Mouse (Mus musculus) liver, adult 2 months (tissue): ENCODE data around the gene Armc12. TPM values are rescaled to one million over a fixed set of nuclear protein-coding genes. Genes with fewer than 3 reads are reported as not detected.

ENCODE experiments used
- DNase-seq: peaks from one replicate; pipeline ENCODE4 v3.0.0-alpha.2; 2011; ENCODE audit warnings: low read depth, low spot score; ENCODE audit errors: extremely low read depth
- H3K27ac ChIP-seq: fragments of 200-500 bp; replicated peaks from 2 replicates; pipeline ENCODE4 v1.5.1; 2012; ENCODE audit warnings: low read depth, mild to moderate bottlenecking, control low read depth, inconsistent platforms, low read length; ENCODE audit not compliant: insufficient read depth
- H3K27me3 ChIP-seq: fragments of 200-500 bp; 2 replicates; pipeline ENCODE4 v1.6.1; 2012; ENCODE audit warnings: mild to moderate bottlenecking, moderate library complexity, low read length, inconsistent platforms; ENCODE audit not compliant: control insufficient read depth, insufficient read depth
- H3K36me3 ChIP-seq: fragments of 200-500 bp; 2 replicates; pipeline ENCODE4 v1.6.1; 2012; ENCODE audit warnings: low read length, inconsistent platforms; ENCODE audit not compliant: control insufficient read depth, insufficient read depth
- H3K4me1 ChIP-seq: fragments of 200-500 bp; 2 replicates; pipeline ENCODE4 v1.6.1; 2011; ENCODE audit warnings: low read length; ENCODE audit not compliant: control insufficient read depth, insufficient read depth
- H3K4me3 ChIP-seq: fragments of 200-500 bp; 2 replicates; pipeline ENCODE4 v1.5.1; 2011; ENCODE audit warnings: low read depth, mild to moderate bottlenecking, control low read depth, low read length, moderate library complexity; ENCODE audit not compliant: insufficient read depth
- H3K79me2 ChIP-seq: fragments of 200-500 bp; 2 replicates; pipeline ENCODE4 v1.6.1; 2012; ENCODE audit warnings: inconsistent platforms, mild to moderate bottlenecking, low read length, moderate library complexity; ENCODE audit not compliant: control insufficient read depth, insufficient read depth
- H3K9ac ChIP-seq: fragments of 200-500 bp; 2 replicates; pipeline ENCODE4 v1.6.1; 2012; ENCODE audit warnings: low read depth, mild to moderate bottlenecking, control low read depth, inconsistent platforms, low read length
- CTCF ChIP-seq: fragments of 200-500 bp; IDR thresholded peaks from 2 replicates; pipeline ENCODE4 v1.5.1; 2011; ENCODE audit warnings: low read depth, low read length, control low read depth
- POLR2A ChIP-seq: fragments of 200-500 bp; IDR thresholded peaks from 2 replicates; pipeline ENCODE4 v1.6.1; 2011; ENCODE audit warnings: low read length, control low read depth; ENCODE audit not compliant: insufficient read depth; ENCODE audit errors: extremely low read depth
- WGBS: fragments of 180-500 bp; shearing (Covaris S2); methylation state at CpG from one replicate; pipeline ENCODE4 v1.1.7; 2018; 5-methylcytosine and 5-hydroxymethylcytosine counted together
- polyA plus RNA-seq: library from polyadenylated mRNA; depleted of rRNA; stranded (reverse); fragments of >200 nt; gene quantifications from 2 replicates; pipeline ENCODE4 v1.2.3, GENCODE M21; 2012
- total RNA-seq: library from RNA; depleted of rRNA; stranded (reverse); fragments of >200 nt; gene quantifications from 2 replicates; pipeline ENCODE4 v1.2.3, GENCODE M21; 2014

Gene Armc12
- total and polyA plus RNA-seq, 2 experiments = not detected

DNA sequence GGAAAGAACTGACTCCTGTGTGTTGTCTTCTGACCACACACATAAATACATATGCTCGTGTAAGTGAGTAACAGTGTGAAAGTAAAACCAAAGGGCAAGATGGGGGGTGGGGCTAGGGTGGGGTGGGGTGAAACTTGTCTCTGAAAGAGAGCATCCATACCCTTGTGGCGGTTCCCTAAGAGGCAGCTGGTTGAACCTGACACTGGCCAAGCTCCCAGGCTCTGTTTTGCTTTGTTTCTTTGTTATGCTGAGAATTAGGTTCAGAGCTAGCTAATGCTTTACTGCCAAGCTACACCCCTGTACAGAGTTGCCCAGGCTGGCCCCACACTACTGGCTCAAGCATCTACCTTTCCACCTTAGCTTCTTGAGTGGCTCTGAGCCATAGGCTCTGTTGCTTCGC, 30.1 kb upstream of the Armc12 start:
- WGBS = 96% methylated on average over 3 of the region's 3 CpGs
- Histone ChIP-seq H3K79me2 (no peaks in the 10 kb centered on the region), H3K9ac (no peak overlapping the region), H3K4me3 (no peak overlapping the region), H3K27me3 (no peaks in the 10 kb centered on the region), H3K4me1 (peaks cover 5% of the 10 kb centered on the region; the same call in 1 of the 2 replicates), H3K27ac (no peak overlapping the region), H3K36me3 (no peaks in the 10 kb centered on the region)
- no peak for DNase-seq
- TF ChIP-seq POLR2A (no peak), CTCF (no peak)

DNA sequence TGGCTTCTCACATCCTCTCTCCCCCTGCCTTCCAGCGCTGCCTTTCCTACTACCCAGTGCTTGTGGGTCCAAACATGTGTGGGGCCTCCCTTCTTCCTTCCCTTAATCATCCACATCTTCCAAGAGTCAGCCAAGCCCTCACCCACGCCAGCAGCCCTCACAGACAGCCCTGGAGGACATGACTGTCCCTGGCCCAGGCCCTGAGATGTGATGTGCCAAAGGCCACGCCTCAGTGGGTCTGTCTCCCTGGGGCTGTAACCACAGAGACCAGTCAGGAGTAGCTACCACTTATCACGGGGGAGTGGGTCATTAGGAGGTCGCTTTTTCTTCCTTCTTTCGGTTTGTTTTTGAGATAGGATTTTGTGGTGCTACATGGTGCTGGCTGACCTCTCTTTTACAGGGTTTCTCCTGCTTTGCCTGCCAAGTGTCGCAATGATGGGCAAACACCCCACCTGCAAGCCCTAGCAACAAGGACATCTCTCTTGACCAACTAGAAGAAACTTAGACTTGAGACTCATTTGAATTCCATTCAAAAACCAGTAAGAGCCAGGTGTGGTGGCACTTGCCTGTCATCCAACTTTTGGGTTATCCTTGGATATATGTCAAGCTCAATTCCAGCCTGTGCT, 28.3 kb upstream of the Armc12 start:
- no peak for TF ChIP-seq CTCF
- no peak for TF ChIP-seq POLR2A
- Histone ChIP-seq H3K27me3 (no peaks in the 10 kb centered on the region), H3K27ac (peak overlapping the region; percentile 70), H3K9ac (peak overlapping the region; percentile 7; the same call in 1 of the 2 replicates), H3K36me3 (no peaks in the 10 kb centered on the region), H3K4me3 (no peak overlapping the region), H3K79me2 (no peaks in the 10 kb centered on the region), H3K4me1 (peaks cover 4% of the 10 kb centered on the region; the same call in 1 of the 2 replicates)
- WGBS = 28% methylated on average over 7 of the region's 7 CpGs
- peak; percentile 91 for DNase-seq

DNA sequence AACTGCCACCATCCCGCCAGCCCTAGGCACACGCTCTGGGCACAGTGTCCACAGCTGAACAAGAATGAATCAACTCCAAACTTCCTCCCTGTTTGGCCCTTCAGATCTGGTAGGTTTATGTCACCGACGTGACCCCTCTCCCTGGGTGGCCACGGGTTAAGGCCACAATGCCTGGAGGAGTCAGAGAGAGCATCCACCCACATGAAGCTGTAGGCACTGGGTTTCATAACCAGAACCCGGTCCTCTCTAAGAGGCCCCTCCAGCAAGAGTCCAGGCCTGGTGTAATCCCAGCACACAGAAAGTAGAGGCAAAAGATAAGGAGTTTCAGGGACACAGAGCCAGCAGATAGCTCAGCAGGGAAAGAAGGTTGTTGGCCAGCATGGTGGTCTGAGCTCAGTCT, 26.4 kb upstream of the Armc12 start:
- no peaks in the 10 kb centered on the region for H3K27me3 ChIP-seq
- no peak for DNase-seq
- H3K4me3 ChIP-seq = no peak overlapping the region
- no peak for TF ChIP-seq POLR2A
- no peak for TF ChIP-seq CTCF
- WGBS = 81% methylated on average over 6 of the region's 6 CpGs
- H3K27ac ChIP-seq = no peak overlapping the region
- H3K36me3 ChIP-seq = no peaks in the 10 kb centered on the region
- H3K9ac ChIP-seq = no peak overlapping the region
- peaks cover 6% of the 10 kb centered on the region for H3K4me1 ChIP-seq
- H3K79me2 ChIP-seq = no peaks in the 10 kb centered on the region

DNA sequence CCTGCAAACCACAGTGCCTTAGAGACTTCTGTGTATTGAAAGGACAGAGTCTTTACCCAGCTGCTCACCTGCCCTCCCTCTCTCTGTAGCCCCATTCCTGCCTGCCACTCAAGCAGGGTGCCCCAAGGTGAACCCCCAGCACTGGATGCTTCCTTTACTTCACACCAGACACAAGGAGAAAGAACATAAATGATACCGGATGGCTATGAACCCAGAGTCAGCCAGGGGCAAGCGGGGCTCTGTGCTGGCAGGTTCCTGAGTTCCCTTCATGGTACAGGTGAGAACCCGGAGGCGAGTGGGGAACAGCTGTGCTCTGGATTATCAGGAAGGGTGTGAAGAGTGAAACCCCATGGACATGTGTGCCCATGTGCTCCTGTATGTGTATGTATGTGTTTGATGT, 25.0 kb upstream of the Armc12 start:
- Histone ChIP-seq H3K36me3 (no peaks in the 10 kb centered on the region), H3K4me3 (no peak overlapping the region), H3K27ac (no peak overlapping the region), H3K27me3 (no peaks in the 10 kb centered on the region), H3K79me2 (no peaks in the 10 kb centered on the region), H3K9ac (no peak overlapping the region), H3K4me1 (peaks cover 6% of the 10 kb centered on the region)
- WGBS = 89% methylated on average over 4 of the region's 4 CpGs
- TF ChIP-seq CTCF (no peak), POLR2A (no peak)
- no peak for DNase-seq

DNA sequence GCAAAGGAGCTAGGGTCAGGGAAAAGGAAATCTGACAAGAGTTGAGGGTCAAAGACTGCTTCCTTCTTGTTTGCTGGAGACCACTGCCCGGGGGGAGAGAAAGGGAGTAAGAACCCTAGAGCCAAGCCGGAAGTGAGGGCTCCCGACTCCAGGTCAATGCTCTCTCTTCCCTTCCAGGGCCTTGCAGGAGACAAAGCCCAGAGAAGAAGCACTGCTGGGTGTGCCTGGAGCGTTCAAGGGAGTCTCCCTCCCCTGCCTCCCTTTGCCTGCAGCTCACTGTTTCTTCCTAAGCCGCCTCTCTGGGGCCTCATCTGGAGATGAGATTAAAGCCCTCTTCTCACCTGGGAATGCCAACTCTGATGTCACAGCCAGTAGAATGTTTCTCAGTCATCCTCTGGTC, 23.7 kb upstream of the Armc12 start:
- Histone ChIP-seq H3K27ac (peak overlapping the region; percentile 27; the same call in 1 of the 2 replicates), H3K4me3 (no peak overlapping the region), H3K4me1 (peaks cover 6% of the 10 kb centered on the region), H3K9ac (no peak overlapping the region), H3K27me3 (no peaks in the 10 kb centered on the region), H3K36me3 (no peaks in the 10 kb centered on the region), H3K79me2 (no peaks in the 10 kb centered on the region)
- WGBS = 57% methylated on average over 5 of the region's 5 CpGs
- DNase-seq = no peak
- TF ChIP-seq POLR2A = no peak
- no peak for TF ChIP-seq CTCF

DNA sequence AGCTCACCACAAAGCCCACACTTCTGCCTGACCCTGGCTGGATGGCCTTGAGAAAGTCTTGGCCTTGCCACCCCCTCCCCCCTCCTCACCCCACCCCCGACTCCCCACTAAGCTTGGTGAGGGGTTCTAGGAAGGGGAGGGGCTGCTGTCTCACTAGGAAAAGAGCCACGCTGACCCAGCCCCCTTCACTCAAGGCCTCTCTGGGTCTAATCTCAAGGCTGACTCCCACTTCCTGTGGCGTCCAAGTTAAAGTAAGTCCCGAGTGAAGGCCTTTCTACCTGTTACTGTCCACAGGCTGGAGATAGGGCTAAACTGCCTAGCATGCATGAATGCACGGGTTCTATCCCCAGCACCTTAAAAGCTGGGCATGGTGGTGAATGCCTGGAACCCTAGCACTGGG, 23.1 kb upstream of the Armc12 start:
- no peaks in the 10 kb centered on the region for H3K36me3 ChIP-seq
- DNase-seq = no peak
- 71% methylated on average over 5 of the region's 5 CpGs for WGBS
- no peak for TF ChIP-seq POLR2A
- no peak for TF ChIP-seq CTCF
- no peak overlapping the region for H3K27ac ChIP-seq
- peaks cover 8% of the 10 kb centered on the region for H3K4me1 ChIP-seq
- H3K9ac ChIP-seq = no peak overlapping the region
- no peak overlapping the region for H3K4me3 ChIP-seq
- H3K27me3 ChIP-seq = no peaks in the 10 kb centered on the region
- H3K79me2 ChIP-seq = no peaks in the 10 kb centered on the region
